Comparison of ENCODE assay signal across 10 mouse cellular contexts in genomic region chr16:42897125-42897693, GRCm38 (mm10). TPM values are rescaled to one million over a fixed set of nuclear protein-coding genes. Genes with fewer than 3 reads are reported as not detected.
DNase-seq lines count a peak whose midpoint lies in the region; ATAC-seq and TF ChIP-seq lines count a peak whose summit lies in the region.
"Had no signal": no experiment of that assay in that cellular context is flagged by ENCODE, and none has a peak within 500 bp of the region (broad histone marks: within the 10 kb centered on the region; RNA-seq: fewer than 3 reads in every experiment).

No protein-coding gene starts in this region.

- WGBS in midbrain, embryonic 15.5 days = 92% methylated on average over 3 of the region's 3 CpGs
- WGBS in midbrain, postnatal 0 days = 93% methylated on average over 3 of the region's 3 CpGs

- H3K36me3 ChIP-seq in midbrain, embryonic 15.5 days (replicated peaks) = no peaks in the 10 kb centered on the region
- no peaks in the 10 kb centered on the region for H3K36me3 ChIP-seq in midbrain, postnatal 0 days (ENCODE audit: insufficient read depth, low read length)
- H3K36me3 ChIP-seq: hindbrain, embryonic 12.5 days had no signal

- no peak overlapping the region for H3K27ac ChIP-seq in midbrain, embryonic 15.5 days
- H3K27ac ChIP-seq in midbrain, postnatal 0 days (ENCODE audit: low read depth, low read length) = no peak overlapping the region
- H3K27ac ChIP-seq: hindbrain, embryonic 12.5 days; liver, embryonic 14.5 days had no signal

- H3K4me3 ChIP-seq in midbrain, embryonic 15.5 days = no peak overlapping the region
- no peak overlapping the region for H3K4me3 ChIP-seq in midbrain, postnatal 0 days (ENCODE audit: low read depth, low read length)
- H3K4me3 ChIP-seq: hindbrain, embryonic 12.5 days had no signal

- H3K9ac ChIP-seq in midbrain, embryonic 15.5 days = no peak overlapping the region
- no peak overlapping the region for H3K9ac ChIP-seq in midbrain, postnatal 0 days (replicated peaks; ENCODE audit: low read length, poor library complexity, severe bottlenecking)
- H3K9ac ChIP-seq: hindbrain, embryonic 12.5 days; liver, embryonic 14.5 days had no signal

- no peaks in the 10 kb centered on the region for H3K9me3 ChIP-seq in midbrain, embryonic 15.5 days
- H3K9me3 ChIP-seq in midbrain, postnatal 0 days (ENCODE audit: low read length) = no peaks in the 10 kb centered on the region
- H3K9me3 ChIP-seq: hindbrain, embryonic 12.5 days had no signal

- H3K27me3 ChIP-seq in midbrain, embryonic 15.5 days (replicated peaks) = no peaks in the 10 kb centered on the region
- H3K27me3 ChIP-seq in midbrain, postnatal 0 days (ENCODE audit: insufficient read depth, low read length) = no peaks in the 10 kb centered on the region
- H3K27me3 ChIP-seq: hindbrain, embryonic 12.5 days had no signal

- peak; percentile 58 for DNase-seq in gastrocnemius, adult 18-20 months (ENCODE audit: low spot score)
- DNase-seq in gastrocnemius, postnatal 25 days = no peak
- DNase-seq in layer of hippocampus, adult 9-11 months = peak; percentile 59
- no peak for DNase-seq in layer of hippocampus, adult 11-12 months (ENCODE audit: low spot score)
- DNase-seq in brain, adult 2 months (ENCODE audit: low read depth, low spot score) = peak; percentile 47
- DNase-seq in layer of hippocampus, postnatal 36 days = peak; percentile 33 to 39
- no peak for DNase-seq in midbrain, postnatal 0 days (ENCODE audit: low spot score)

- H3K4me2 ChIP-seq in midbrain, embryonic 15.5 days = no peak overlapping the region
- H3K4me2 ChIP-seq in midbrain, postnatal 0 days (ENCODE audit: low read depth, low read length, poor library complexity, severe bottlenecking) = no peak overlapping the region
- H3K4me2 ChIP-seq: hindbrain, embryonic 12.5 days had no signal

- ATAC-seq in midbrain, embryonic 15.5 days (replicated peaks) = no peak
- no peak for ATAC-seq in midbrain, postnatal 0 days (ENCODE audit: low FRiP score)

- TF ChIP-seq CTCF in midbrain, postnatal 0 days (IDR thresholded peaks at IDR 0.05) = no peak

- no peaks in the 10 kb centered on the region for H3K4me1 ChIP-seq in midbrain, embryonic 15.5 days
- H3K4me1 ChIP-seq in midbrain, postnatal 0 days (ENCODE audit: insufficient read depth, low read length) = no peaks in the 10 kb centered on the region
- H3K4me1 ChIP-seq: hindbrain, embryonic 12.5 days had no signal

RNA-seq across cellular contexts. Expression of gene Zbtb20, which starts 21.5 kb away (rescaled TPM):
- total RNA-seq in gastrocnemius, adult 18-20 months (2021) = 10 to 100 TPM; 75.4 to 79.3 TPM
- total RNA-seq in gastrocnemius, postnatal 25 days (2021) = 10 to 100 TPM; 86.5 to 93.4 TPM
- 100 to 1,000 TPM; 304 to 382 TPM for total RNA-seq in layer of hippocampus, postnatal 36 days (2021)
- 76.5 and 83.1 TPM in 2 replicates for polyA plus RNA-seq in midbrain, embryonic 15.5 days (2015; fragmentation: Nextera tagmentation; extraction: Ambion mirVana)
- total RNA-seq in midbrain, postnatal 0 days (2014; rRNA removed) = 25.2 and 31.3 TPM in 2 replicates
- polyA plus RNA-seq in midbrain, postnatal 0 days (2015; fragmentation: Nextera tagmentation; extraction: Ambion mirVana) = 29.4 and 38.0 TPM in 2 replicates

Comparison
In these comparisons a context has a peak if more than half of its experiments do, and no peak if none do; other contexts are left out.
1. DNase-seq: peak in gastrocnemius, adult 18-20 months (single experiment), layer of hippocampus, adult 9-11 months (single experiment), brain, adult 2 months (single experiment) and layer of hippocampus, postnatal 36 days (2 of 2); none in gastrocnemius, postnatal 25 days (single experiment), layer of hippocampus, adult 11-12 months (single experiment) and midbrain, postnatal 0 days (single experiment).